Mouse (Mus musculus): ENCODE data around the gene D1Ertd622e. TPM values are rescaled to one million over a fixed set of nuclear protein-coding genes. Genes with fewer than 3 reads are reported as not detected.

D1Ertd622e gene
- polyA plus RNA-seq, 1 experiment from 2014 or later = 25.2 TPM

DNA sequence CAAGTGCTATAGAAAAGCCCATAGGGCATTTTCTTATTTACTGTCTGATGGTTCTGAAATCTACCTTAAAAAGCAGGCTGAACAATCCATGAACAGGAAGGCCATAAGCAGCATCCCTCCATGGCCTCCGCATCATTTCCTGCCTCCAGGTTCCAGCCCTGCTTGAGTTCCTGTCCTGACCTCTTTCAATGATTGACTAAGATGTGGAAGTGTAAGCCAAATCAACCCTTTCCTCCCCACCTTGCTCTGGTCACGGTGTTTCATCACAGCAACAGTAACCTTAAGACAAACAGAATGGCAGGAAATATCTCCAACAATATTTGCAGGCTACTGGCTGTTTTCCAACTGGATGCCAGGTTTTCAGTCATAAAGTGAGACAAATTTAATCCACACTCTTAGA is 4.7 kb downstream of the D1Ertd622e start:
- 66% methylated on average over 2 of the region's 2 CpGs for WGBS
- Histone ChIP-seq H3K4me3 (ENCODE audit: low read depth, low read length) (no peak overlapping the region), H3K4me2 (ENCODE audit: low read depth, low read length) (no peak overlapping the region), H3K27ac (replicated peaks; ENCODE audit: low read depth, low read length) (no peak overlapping the region), H3K4me1 (ENCODE audit: control insufficient read depth, insufficient read depth, low read length) (no peaks in the 10 kb centered on the region), H3K36me3 (replicated peaks; ENCODE audit: control insufficient read depth, insufficient read depth, low read depth, low read length) (no peaks in the 10 kb centered on the region), H3K27me3 (ENCODE audit: control insufficient read depth, insufficient read depth, low read length) (no peaks in the 10 kb centered on the region), H3K9ac (replicated peaks; ENCODE audit: low read length) (no peak overlapping the region), H3K9me3 (replicated peaks; ENCODE audit: control insufficient read depth, low read length) (no peaks in the 10 kb centered on the region)
- DNase-seq (ENCODE audit: low spot score) = no peak
- no peak for ATAC-seq (replicated peaks; ENCODE audit: insufficient number of reproducible peaks, low FRiP score, low TSS enrichment, low read depth)

DNA sequence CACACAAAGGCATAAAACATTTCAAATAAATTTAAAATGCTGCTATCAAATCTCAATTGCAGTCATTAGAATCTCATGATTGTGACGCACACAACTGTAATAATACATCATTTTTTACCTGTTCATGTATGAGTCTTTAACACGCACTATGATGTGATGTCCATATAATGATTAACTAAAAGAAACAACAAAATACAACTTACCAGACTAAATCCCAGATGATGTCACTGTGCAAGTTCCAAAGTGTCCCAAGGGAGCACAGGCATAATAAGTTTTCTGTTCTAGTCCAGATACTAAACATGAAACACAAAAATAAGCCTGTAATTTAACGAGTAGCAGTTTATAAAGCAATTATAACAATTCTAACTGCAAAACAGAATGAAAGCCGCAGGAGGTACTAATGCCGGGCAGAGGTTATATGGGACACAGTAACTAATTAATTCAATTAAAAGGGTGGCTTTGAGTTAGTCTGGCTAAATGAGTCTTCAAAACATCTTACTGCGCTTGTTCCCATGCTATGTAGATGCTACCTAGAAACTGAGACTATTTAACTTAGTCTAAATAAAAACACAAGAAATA is 7.4 kb downstream of the D1Ertd622e start:
- H3K4me1 ChIP-seq (ENCODE audit: control insufficient read depth, insufficient read depth, low read length) = no peaks in the 10 kb centered on the region
- WGBS = 74% methylated on average over 6 of the region's 6 CpGs
- ATAC-seq (replicated peaks; ENCODE audit: insufficient number of reproducible peaks, low FRiP score, low TSS enrichment, low read depth) = no peak
- H3K9ac ChIP-seq (replicated peaks; ENCODE audit: low read length) = no peak overlapping the region
- H3K4me3 ChIP-seq (ENCODE audit: low read depth, low read length) = no peak overlapping the region
- no peak overlapping the region for H3K27ac ChIP-seq (replicated peaks; ENCODE audit: low read depth, low read length)
- H3K9me3 ChIP-seq (replicated peaks; ENCODE audit: control insufficient read depth, low read length) = no peaks in the 10 kb centered on the region
- no peak for DNase-seq (ENCODE audit: low spot score)
- H3K4me2 ChIP-seq (ENCODE audit: low read depth, low read length) = no peak overlapping the region
- H3K27me3 ChIP-seq (ENCODE audit: control insufficient read depth, insufficient read depth, low read length) = no peaks in the 10 kb centered on the region
- no peaks in the 10 kb centered on the region for H3K36me3 ChIP-seq (replicated peaks; ENCODE audit: control insufficient read depth, insufficient read depth, low read depth, low read length)

GRCm38 (mm10) chr1:97650553-97651123 is 11.2 kb downstream of the D1Ertd622e start:
- DNase-seq (ENCODE audit: low spot score) = no peak
- no peak overlapping the region for H3K27ac ChIP-seq (replicated peaks; ENCODE audit: low read depth, low read length)
- no peaks in the 10 kb centered on the region for H3K4me1 ChIP-seq (ENCODE audit: control insufficient read depth, insufficient read depth, low read length)
- H3K4me2 ChIP-seq (ENCODE audit: low read depth, low read length) = no peak overlapping the region
- no peak overlapping the region for H3K9ac ChIP-seq (replicated peaks; ENCODE audit: low read length)
- H3K36me3 ChIP-seq (replicated peaks; ENCODE audit: control insufficient read depth, insufficient read depth, low read depth, low read length) = no peaks in the 10 kb centered on the region
- no peak overlapping the region for H3K4me3 ChIP-seq (ENCODE audit: low read depth, low read length)
- 69% methylated on average over 3 of the region's 3 CpGs for WGBS
- no peaks in the 10 kb centered on the region for H3K27me3 ChIP-seq (ENCODE audit: control insufficient read depth, insufficient read depth, low read length)
- no peak for ATAC-seq (replicated peaks; ENCODE audit: insufficient number of reproducible peaks, low FRiP score, low TSS enrichment, low read depth)
- H3K9me3 ChIP-seq (replicated peaks; ENCODE audit: control insufficient read depth, low read length) = no peaks in the 10 kb centered on the region

DNA sequence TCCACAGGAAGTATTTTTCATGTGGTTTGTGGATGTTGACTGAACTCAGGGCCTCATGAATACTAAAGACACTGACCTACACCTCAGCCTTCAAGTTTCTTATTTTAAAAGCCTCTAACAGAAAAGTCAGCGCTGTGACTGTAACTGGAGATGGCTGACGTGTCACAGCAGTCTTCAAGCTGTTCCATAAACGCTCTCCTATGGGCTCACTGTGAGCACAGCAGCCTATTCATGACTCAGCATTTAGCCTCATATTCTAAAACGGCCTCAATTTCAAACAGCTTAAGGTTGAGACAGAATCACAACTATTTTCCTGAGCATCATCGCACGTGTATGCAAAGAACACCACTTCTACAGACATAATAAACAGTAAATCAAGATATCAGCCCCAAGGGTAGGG is 11.8 kb downstream of the D1Ertd622e start:
- Histone ChIP-seq H3K9ac (replicated peaks; ENCODE audit: low read length) (no peak overlapping the region), H3K27ac (replicated peaks; ENCODE audit: low read depth, low read length) (no peak overlapping the region), H3K9me3 (replicated peaks; ENCODE audit: control insufficient read depth, low read length) (no peaks in the 10 kb centered on the region), H3K4me1 (ENCODE audit: control insufficient read depth, insufficient read depth, low read length) (no peaks in the 10 kb centered on the region), H3K4me3 (ENCODE audit: low read depth, low read length) (no peak overlapping the region), H3K27me3 (ENCODE audit: control insufficient read depth, insufficient read depth, low read length) (no peaks in the 10 kb centered on the region), H3K36me3 (replicated peaks; ENCODE audit: control insufficient read depth, insufficient read depth, low read depth, low read length) (no peaks in the 10 kb centered on the region), H3K4me2 (ENCODE audit: low read depth, low read length) (no peak overlapping the region)
- peak; percentile 45 for DNase-seq (ENCODE audit: low spot score)
- no peak for ATAC-seq (replicated peaks; ENCODE audit: insufficient number of reproducible peaks, low FRiP score, low TSS enrichment, low read depth)
- WGBS = 60% methylated on average over 6 of the region's 6 CpGs

DNA sequence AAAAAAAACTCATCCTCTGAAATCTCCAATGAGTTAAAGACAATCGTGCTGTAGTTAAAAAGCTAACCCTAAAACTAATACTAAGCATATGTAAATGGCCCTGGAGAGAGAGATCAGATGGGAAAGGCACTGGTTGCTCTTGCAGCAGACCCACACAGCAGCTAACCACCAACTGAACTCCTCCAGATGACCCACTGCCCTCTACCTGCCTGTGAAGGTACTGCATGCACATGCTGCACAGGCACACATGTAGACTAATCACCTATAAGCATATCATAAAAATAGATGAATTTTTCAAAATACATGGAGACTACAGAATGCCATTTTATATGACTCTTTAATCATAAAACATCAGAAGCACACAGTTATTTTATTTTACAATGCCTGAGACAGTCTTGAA is 14.8 kb downstream of the D1Ertd622e start:
- no peak for ATAC-seq (replicated peaks; ENCODE audit: insufficient number of reproducible peaks, low FRiP score, low TSS enrichment, low read depth)
- no peak overlapping the region for H3K4me3 ChIP-seq (ENCODE audit: low read depth, low read length)

DNA sequence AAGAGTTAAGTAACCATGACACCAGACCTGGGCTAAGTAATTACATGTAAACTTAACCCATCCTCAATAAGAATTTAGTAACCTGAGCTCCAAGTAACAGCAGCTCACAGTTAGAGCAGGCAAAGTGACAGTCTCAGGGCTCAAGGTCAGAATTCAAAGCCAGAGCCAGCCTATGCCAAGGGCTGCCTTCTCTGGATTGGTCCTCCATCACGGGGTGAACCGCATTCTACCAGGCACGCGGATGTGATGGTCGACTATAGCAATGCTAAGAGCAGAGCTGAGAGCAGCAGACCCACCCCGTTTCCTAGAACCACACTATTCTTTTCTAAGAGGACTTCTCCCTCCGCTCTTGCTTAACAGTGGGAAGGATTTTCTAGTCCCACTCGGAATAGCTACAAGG is 27.8 kb downstream of the D1Ertd622e start:
- Histone ChIP-seq H3K36me3 (replicated peaks; ENCODE audit: control insufficient read depth, insufficient read depth, low read depth, low read length) (no peaks in the 10 kb centered on the region), H3K4me2 (ENCODE audit: low read depth, low read length) (no peak overlapping the region), H3K4me3 (ENCODE audit: low read depth, low read length) (no peak overlapping the region), H3K9ac (replicated peaks; ENCODE audit: low read length) (no peak overlapping the region), H3K4me1 (ENCODE audit: control insufficient read depth, insufficient read depth, low read length) (no peaks in the 10 kb centered on the region), H3K9me3 (replicated peaks; ENCODE audit: control insufficient read depth, low read length) (no peaks in the 10 kb centered on the region), H3K27me3 (ENCODE audit: control insufficient read depth, insufficient read depth, low read length) (no peaks in the 10 kb centered on the region), H3K27ac (replicated peaks; ENCODE audit: low read depth, low read length) (no peak overlapping the region)
- WGBS = 79% methylated on average over 8 of the region's 8 CpGs
- ATAC-seq (replicated peaks; ENCODE audit: insufficient number of reproducible peaks, low FRiP score, low TSS enrichment, low read depth) = no peak
- peak; percentile 23 for DNase-seq (ENCODE audit: low spot score)

More for the DNA sequence above, 14.8 kb downstream of the D1Ertd622e start:
- no peaks in the 10 kb centered on the region for H3K27me3 ChIP-seq (ENCODE audit: control insufficient read depth, insufficient read depth, low read length)
- no peak overlapping the region for H3K4me2 ChIP-seq (ENCODE audit: low read depth, low read length)
- DNase-seq (ENCODE audit: low spot score) = no peak
- H3K36me3 ChIP-seq (replicated peaks; ENCODE audit: control insufficient read depth, insufficient read depth, low read depth, low read length) = no peaks in the 10 kb centered on the region
- 94% methylated on average over 1 of the region's 1 CpGs for whole genome bisulfite sequencing
- no peak overlapping the region for H3K27ac ChIP-seq (replicated peaks; ENCODE audit: low read depth, low read length)
- no peaks in the 10 kb centered on the region for H3K9me3 ChIP-seq (replicated peaks; ENCODE audit: control insufficient read depth, low read length)
- no peaks in the 10 kb centered on the region for H3K4me1 ChIP-seq (ENCODE audit: control insufficient read depth, insufficient read depth, low read length)
- no peak overlapping the region for H3K9ac ChIP-seq (replicated peaks; ENCODE audit: low read length)

- Histone ChIP-seq H3K27me3 (ENCODE audit: control insufficient read depth, insufficient read depth, low read length) (no peaks in the 10 kb centered on the region), H3K4me2 (ENCODE audit: low read depth, low read length) (no peak overlapping the region), H3K9me3 (replicated peaks; ENCODE audit: control insufficient read depth, low read length) (no peaks in the 10 kb centered on the region), H3K36me3 (replicated peaks; ENCODE audit: control insufficient read depth, insufficient read depth, low read depth, low read length) (no peaks in the 10 kb centered on the region), H3K27ac (replicated peaks; ENCODE audit: low read depth, low read length) (no peak overlapping the region), H3K4me3 (ENCODE audit: low read depth, low read length) (no peak overlapping the region), H3K9ac (replicated peaks; ENCODE audit: low read length) (no peak overlapping the region), H3K4me1 (ENCODE audit: control insufficient read depth, insufficient read depth, low read length) (no peaks in the 10 kb centered on the region)
- WGBS = 85% methylated on average over 11 of the region's 11 CpGs
- DNase-seq (ENCODE audit: low spot score) (no peak), ATAC-seq (replicated peaks; ENCODE audit: insufficient number of reproducible peaks, low FRiP score, low TSS enrichment, low read depth) (no peak)
Observed at GRCm38 (mm10) chr1:97632545-97633256, 29.2 kb downstream of the D1Ertd622e start.

- ATAC-seq (replicated peaks; ENCODE audit: insufficient number of reproducible peaks, low FRiP score, low TSS enrichment, low read depth) (no peak), DNase-seq (ENCODE audit: low spot score) (no peak)
- H3K4me2 ChIP-seq (ENCODE audit: low read depth, low read length) = no peak overlapping the region
- no peak overlapping the region for H3K9ac ChIP-seq (replicated peaks; ENCODE audit: low read length)
- no peaks in the 10 kb centered on the region for H3K27me3 ChIP-seq (ENCODE audit: control insufficient read depth, insufficient read depth, low read length)
- no peak overlapping the region for H3K27ac ChIP-seq (replicated peaks; ENCODE audit: low read depth, low read length)
- H3K4me1 ChIP-seq (ENCODE audit: control insufficient read depth, insufficient read depth, low read length) = no peaks in the 10 kb centered on the region
- H3K9me3 ChIP-seq (replicated peaks; ENCODE audit: control insufficient read depth, low read length) = no peaks in the 10 kb centered on the region
- 75% methylated on average over 5 of the region's 5 CpGs for WGBS
- H3K4me3 ChIP-seq (ENCODE audit: low read depth, low read length) = no peak overlapping the region
- H3K36me3 ChIP-seq (replicated peaks; ENCODE audit: control insufficient read depth, insufficient read depth, low read depth, low read length) = no peaks in the 10 kb centered on the region
Observed at GRCm38 (mm10) chr1:97631843-97632470, 29.9 kb downstream of the D1Ertd622e start.
